Mouse (Mus musculus) hindbrain, embryonic 16.5 days (tissue): ENCODE data around the gene Apol7c. TPM values are rescaled to one million over a fixed set of nuclear protein-coding genes. Genes with fewer than 3 reads are reported as not detected.
"Not testable (repeated sequence)": the region's sequence is repeated elsewhere in the genome, so short reads cannot be mapped to it uniquely, and the experiment has no call there.

Experiments used
- ATAC-seq: fragments of 200-750 bp; cut with Nextera tagmentation; 2 replicates; pipeline ENCODE4 v1.8.0; 2017; ENCODE audit warnings: moderate TSS enrichment, moderate library complexity
- H3K27ac ChIP-seq: fragments of 300-500 bp; sonication (generic); 2 replicates; pipeline ENCODE4 v1.5.1; 2014; ENCODE audit warnings: low read depth, mild to moderate bottlenecking, control low read depth, low read length, moderate library complexity
- H3K27me3 ChIP-seq: fragments of 300-500 bp; sonication (generic); replicated peaks from 2 replicates; pipeline ENCODE4 v1.6.1; 2014; ENCODE audit warnings: low read length; ENCODE audit not compliant: control insufficient read depth, insufficient read depth
- H3K36me3 ChIP-seq: fragments of 300-500 bp; sonication (generic); 2 replicates; pipeline ENCODE4 v1.6.1; 2014; ENCODE audit warnings: mild to moderate bottlenecking, low read length, moderate library complexity, mixed read lengths; ENCODE audit not compliant: control insufficient read depth, insufficient read depth
- H3K4me1 ChIP-seq: fragments of 300-500 bp; sonication (generic); 2 replicates; pipeline ENCODE4 v1.6.1; 2014; ENCODE audit warnings: low read depth, low read length; ENCODE audit not compliant: control insufficient read depth, insufficient read depth
- H3K4me2 ChIP-seq: fragments of 300-500 bp; sonication (generic); 2 replicates; pipeline ENCODE4 v1.6.1; 2014; ENCODE audit warnings: mild to moderate bottlenecking, low read length, control low read depth, moderate library complexity
- H3K4me3 ChIP-seq: fragments of 300-500 bp; sonication (generic); 2 replicates; pipeline ENCODE4 v1.5.1; 2014; ENCODE audit warnings: mild to moderate bottlenecking, low read length, control low read depth, moderate library complexity
- H3K9ac ChIP-seq: fragments of 300-500 bp; sonication (generic); 2 replicates; pipeline ENCODE4 v1.6.1; 2014; ENCODE audit warnings: low read depth, mild to moderate bottlenecking, control low read depth, low read length, moderate library complexity
- H3K9me3 ChIP-seq: fragments of 300-500 bp; sonication (generic); 2 replicates; pipeline ENCODE4 v1.6.1; 2014; ENCODE audit warnings: mild to moderate bottlenecking, low read length, moderate library complexity; ENCODE audit not compliant: control insufficient read depth
- WGBS: fragments of 180-500 bp; shearing (Covaris S2); extraction: QIAGEN DNeasy Blood & Tissue Kit; methylation state at CpG from one replicate; pipeline ENCODE4 v1.1.7; 2014; 5-methylcytosine and 5-hydroxymethylcytosine counted together
- polyA plus RNA-seq: library from polyadenylated mRNA; unstranded; fragments of >200 nt; fragmentation: Nextera tagmentation; extraction: Ambion mirVana; gene quantifications from 2 replicates; pipeline ENCODE4 v1.2.1, GENCODE M21; 2015

Gene Apol7c
- polyA plus RNA-seq: not detected in 2 replicates

DNA sequence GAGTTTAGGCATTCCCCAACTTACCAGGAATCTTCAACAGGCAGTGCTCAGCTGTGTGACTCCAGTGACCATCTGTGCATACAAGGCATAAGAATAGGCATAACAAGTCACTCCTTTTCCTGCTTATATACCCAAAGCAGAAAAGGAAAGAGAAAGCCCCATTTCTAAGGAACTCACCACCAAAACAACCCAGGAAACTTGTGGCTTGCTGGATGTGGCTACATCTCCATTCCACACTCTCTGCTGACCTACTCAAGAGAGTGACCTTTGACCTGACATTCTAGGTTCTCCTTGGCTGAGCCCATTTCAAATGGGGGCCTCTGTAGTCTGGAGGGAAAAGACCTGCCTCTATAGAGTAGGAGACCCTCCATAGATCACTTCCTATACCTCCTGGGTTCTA, at the start of gene Apol7c:
Gene Apol7c (minus strand): TSS at position 101 of the 400 bp plus-strand sequence.
- H3K36me3 ChIP-seq: no peaks in the 10 kb centered on the region
- no peak for ATAC-seq
- H3K9me3 ChIP-seq: no peaks in the 10 kb centered on the region
- H3K4me2 ChIP-seq: no peak within 1 kb of the TSS
- no peaks in the 10 kb centered on the region for H3K4me1 ChIP-seq
- H3K4me3 ChIP-seq: no peak within 1 kb of the TSS
- no peaks in the 10 kb centered on the region for H3K27me3 ChIP-seq
- no peak within 1 kb of the TSS for H3K9ac ChIP-seq
- H3K27ac ChIP-seq: no peak within 1 kb of the TSS

DNA sequence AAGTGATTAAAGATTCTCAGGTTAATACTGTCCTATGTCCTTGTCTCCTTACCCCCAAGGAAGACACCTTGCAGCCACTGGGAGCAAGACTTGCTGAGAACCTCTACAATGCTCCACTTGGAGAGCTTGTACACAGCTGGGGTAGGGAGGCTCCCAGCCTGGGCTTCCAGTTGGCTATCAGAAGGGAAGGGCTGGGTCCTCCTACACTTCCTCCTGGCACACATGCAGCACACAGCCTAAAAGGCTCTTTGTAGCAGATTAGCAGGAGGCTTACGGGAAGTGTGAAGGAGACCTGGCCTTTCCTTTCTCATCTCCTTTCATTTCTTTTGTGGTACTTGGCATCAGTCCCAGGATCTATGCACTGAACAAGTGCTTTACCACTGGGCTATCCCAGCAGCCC, 48.6 kb upstream of the Apol7c start:
- H3K27ac ChIP-seq: no peak overlapping the region
- 16% methylated on average over 1 of the region's 1 CpGs for WGBS
- no peaks in the 10 kb centered on the region for H3K4me1 ChIP-seq
- no peaks in the 10 kb centered on the region for H3K36me3 ChIP-seq
- no peak overlapping the region for H3K4me2 ChIP-seq
- H3K4me3 ChIP-seq: no peak overlapping the region
- ATAC-seq: peak; percentile 67
- H3K9ac ChIP-seq: no peak overlapping the region
- no peaks in the 10 kb centered on the region for H3K27me3 ChIP-seq
- H3K9me3 ChIP-seq: no peaks in the 10 kb centered on the region

DNA sequence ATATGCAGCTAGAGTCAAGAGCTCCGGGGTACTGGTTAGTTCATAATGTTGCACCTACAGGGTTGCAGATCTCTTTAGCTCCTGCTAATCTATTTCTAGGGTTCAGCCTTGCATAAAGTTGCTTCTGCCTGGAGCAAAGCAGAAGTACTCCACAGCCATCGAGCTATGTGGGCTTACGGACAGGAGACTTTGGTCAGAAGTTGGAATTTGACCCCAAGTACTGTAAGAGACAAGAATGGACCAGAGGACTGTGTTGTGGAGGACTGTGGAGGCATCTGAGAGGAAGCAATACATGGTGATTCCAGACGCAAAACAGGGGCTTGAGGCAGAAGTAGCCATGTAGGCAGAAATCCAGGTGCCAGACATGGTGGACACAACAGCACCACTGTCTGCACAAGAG, 46.2 kb upstream of the Apol7c start:
- WGBS: 95% methylated on average over 4 of the region's 4 CpGs
- Histone ChIP-seq H3K4me1 (no peaks in the 10 kb centered on the region), H3K27ac (no peak overlapping the region), H3K4me3 (no peak overlapping the region), H3K9ac (no peak overlapping the region), H3K4me2 (no peak overlapping the region), H3K36me3 (no peaks in the 10 kb centered on the region), H3K27me3 (no peaks in the 10 kb centered on the region), H3K9me3 (no peaks in the 10 kb centered on the region)
- no peak for ATAC-seq

GRCm38 (mm10) chr15:77578801-77579200, 45.7 kb upstream of the Apol7c start:
- H3K36me3 ChIP-seq: no peaks in the 10 kb centered on the region
- H3K27ac ChIP-seq: no peak overlapping the region
- H3K9ac ChIP-seq: no peak overlapping the region
- no peaks in the 10 kb centered on the region for H3K27me3 ChIP-seq
- no peak overlapping the region for H3K4me2 ChIP-seq
- H3K4me3 ChIP-seq: no peak overlapping the region
- no peaks in the 10 kb centered on the region for H3K4me1 ChIP-seq
- WGBS: 93% methylated on average over 2 of the region's 2 CpGs
- ATAC-seq: no peak
- no peaks in the 10 kb centered on the region for H3K9me3 ChIP-seq

DNA sequence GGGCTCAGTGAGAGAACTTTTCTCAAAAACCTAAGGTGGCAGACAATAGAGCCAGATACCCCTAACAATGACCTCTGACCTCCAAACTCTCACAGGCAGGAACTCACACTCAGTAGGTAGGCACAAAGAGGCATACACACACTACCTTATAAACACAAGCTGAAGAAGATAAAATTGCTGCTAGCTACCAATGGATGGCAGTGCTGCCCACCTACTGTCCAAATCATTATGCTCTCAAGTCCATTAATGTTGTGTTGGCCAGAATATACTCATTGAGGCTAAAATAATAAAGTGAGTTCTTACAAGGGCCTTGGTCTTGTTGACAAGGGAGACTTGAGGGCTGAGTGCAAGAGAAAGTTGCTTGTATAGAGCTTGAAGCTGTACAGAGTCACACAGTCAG, 30.1 kb upstream of the Apol7c start:
- Histone ChIP-seq H3K27me3 (no peaks in the 10 kb centered on the region), H3K36me3 (no peaks in the 10 kb centered on the region), H3K27ac (no peak overlapping the region), H3K4me1 (no peaks in the 10 kb centered on the region), H3K4me3 (no peak overlapping the region), H3K9ac (no peak overlapping the region), H3K9me3 (no peaks in the 10 kb centered on the region), H3K4me2 (no peak overlapping the region)
- no peak for ATAC-seq

- H3K9me3 ChIP-seq: no peaks in the 10 kb centered on the region
- no peaks in the 10 kb centered on the region for H3K36me3 ChIP-seq
- H3K9ac ChIP-seq: no peak within 1 kb of the TSS
- H3K4me2 ChIP-seq: no peak within 1 kb of the TSS
- H3K27me3 ChIP-seq: no peaks in the 10 kb centered on the region
- H3K4me1 ChIP-seq: no peaks in the 10 kb centered on the region
- no peak for ATAC-seq
- no peak within 1 kb of the TSS for H3K4me3 ChIP-seq
- no peak within 1 kb of the TSS for H3K27ac ChIP-seq
These were observed 28.7 kb upstream of the Apol7c start, which contains the start of gene 1700025B11Rik for GRCm38 (mm10) chr15:77561792-77562191. 1700025B11Rik (minus strand) TSS chr15:77561892.

- WGBS: 29% methylated on average over 1 of the region's 1 CpGs
- not testable (repeated sequence) for H3K4me3 ChIP-seq, ATAC-seq, H3K27ac ChIP-seq, H3K9ac ChIP-seq, H3K36me3 ChIP-seq, H3K27me3 ChIP-seq, H3K4me1 ChIP-seq, H3K4me2 ChIP-seq, H3K9me3 ChIP-seq
These were observed 6.1 kb upstream of the Apol7c start for GRCm38 (mm10) chr15:77539221-77539620.

GRCm38 (mm10) chr15:77523186-77523843, 9.8 kb downstream of the Apol7c start:
- not testable (repeated sequence) for H3K4me3 ChIP-seq, H3K4me2 ChIP-seq

GRCm38 (mm10) chr15:77520596-77520995, 12.5 kb downstream of the Apol7c start:
- not testable (repeated sequence) for H3K9ac ChIP-seq, H3K4me2 ChIP-seq, H3K27ac ChIP-seq, H3K4me3 ChIP-seq, H3K27me3 ChIP-seq, H3K36me3 ChIP-seq, H3K9me3 ChIP-seq, H3K4me1 ChIP-seq, ATAC-seq
- WGBS: 69% methylated on average over 4 of the region's 4 CpGs

More at GRCm38 (mm10) chr15:77523186-77523843, 9.8 kb downstream of the Apol7c start:
- not testable (repeated sequence) for H3K9ac ChIP-seq, ATAC-seq, H3K9me3 ChIP-seq, H3K27me3 ChIP-seq, H3K27ac ChIP-seq, H3K4me1 ChIP-seq, H3K36me3 ChIP-seq
- 22% methylated on average over 6 of the region's 6 CpGs for WGBS

- not testable (repeated sequence) for H3K4me3 ChIP-seq, H3K4me1 ChIP-seq, H3K36me3 ChIP-seq, H3K9me3 ChIP-seq, H3K9ac ChIP-seq, H3K4me2 ChIP-seq, H3K27ac ChIP-seq, ATAC-seq, H3K27me3 ChIP-seq
These were observed 25.1 kb downstream of the Apol7c start, which contains the start of gene Apol11a for GRCm38 (mm10) chr15:77507966-77508365. Apol11a (plus strand) TSS chr15:77508271.
